Mouse (Mus musculus) embryonic facial prominence, embryonic 14.5 days (tissue): ENCODE data around the gene Cgrrf1. TPM values are rescaled to one million over a fixed set of nuclear protein-coding genes. Genes with fewer than 3 reads are reported as not detected.
A peak's percentile ranks its signal among the peaks of the same experiment; 100 is the strongest.

Experiments
- ATAC-seq: fragments of 200-750 bp; cut with Nextera tagmentation; 2 replicates; pipeline ENCODE4 v1.8.0; 2017; ENCODE audit warnings: low read depth, moderate number of reproducible peaks, moderate TSS enrichment
- DNase-seq: peaks from one replicate; pipeline ENCODE4 v3.0.0-alpha.2; 2015; ENCODE audit warnings: low spot score
- H3K27ac ChIP-seq: fragments of 300-500 bp; sonication (generic); replicated peaks from 2 replicates; pipeline ENCODE4 v1.5.1; 2014; ENCODE audit warnings: low read depth, mild to moderate bottlenecking, low read length, moderate library complexity
- H3K27me3 ChIP-seq: fragments of 300-500 bp; sonication (generic); replicated peaks from 2 replicates; pipeline ENCODE4 v1.6.1; 2014; ENCODE audit warnings: low read length; ENCODE audit not compliant: control insufficient read depth, insufficient read depth
- H3K36me3 ChIP-seq: fragments of 300-500 bp; sonication (generic); 2 replicates; pipeline ENCODE4 v1.6.1; 2014; ENCODE audit warnings: low read length, mixed read lengths; ENCODE audit not compliant: control insufficient read depth, insufficient read depth
- H3K4me1 ChIP-seq: fragments of 300-500 bp; sonication (generic); 2 replicates; pipeline ENCODE4 v1.6.1; 2014; ENCODE audit warnings: antibody characterized with exemption, low read length; ENCODE audit not compliant: control insufficient read depth, insufficient read depth
- H3K4me2 ChIP-seq: fragments of 300-500 bp; sonication (generic); 2 replicates; pipeline ENCODE4 v1.6.1; 2014; ENCODE audit warnings: low read depth, mild to moderate bottlenecking, low read length, moderate library complexity, mixed read lengths
- H3K4me3 ChIP-seq: fragments of 300-500 bp; sonication (generic); 2 replicates; pipeline ENCODE4 v1.5.1; 2014; ENCODE audit warnings: low read depth, mild to moderate bottlenecking, low read length
- H3K9ac ChIP-seq: fragments of 300-500 bp; sonication (generic); 2 replicates; pipeline ENCODE4 v1.6.1; 2014; ENCODE audit warnings: low read depth, mild to moderate bottlenecking, low read length, moderate library complexity, mixed read lengths
- H3K9me3 ChIP-seq: fragments of 300-500 bp; sonication (generic); 2 replicates; pipeline ENCODE4 v1.6.1; 2016; ENCODE audit warnings: low read length; ENCODE audit not compliant: control insufficient read depth
- WGBS: fragments of 180-500 bp; shearing (Covaris S2); extraction: QIAGEN DNeasy Blood & Tissue Kit; methylation state at CpG from one replicate; pipeline ENCODE4 v1.1.7; 2014; 5-methylcytosine and 5-hydroxymethylcytosine counted together
- polyA plus RNA-seq: library from polyadenylated mRNA; unstranded; fragments of >200 nt; fragmentation: Nextera tagmentation; extraction: Ambion mirVana; gene quantifications from 2 replicates; pipeline ENCODE4 v1.2.1, GENCODE M21; 2014

The Cgrrf1 gene
- polyA plus RNA-seq, 1 experiment from 2014 or later, result 28.7 TPM

DNA sequence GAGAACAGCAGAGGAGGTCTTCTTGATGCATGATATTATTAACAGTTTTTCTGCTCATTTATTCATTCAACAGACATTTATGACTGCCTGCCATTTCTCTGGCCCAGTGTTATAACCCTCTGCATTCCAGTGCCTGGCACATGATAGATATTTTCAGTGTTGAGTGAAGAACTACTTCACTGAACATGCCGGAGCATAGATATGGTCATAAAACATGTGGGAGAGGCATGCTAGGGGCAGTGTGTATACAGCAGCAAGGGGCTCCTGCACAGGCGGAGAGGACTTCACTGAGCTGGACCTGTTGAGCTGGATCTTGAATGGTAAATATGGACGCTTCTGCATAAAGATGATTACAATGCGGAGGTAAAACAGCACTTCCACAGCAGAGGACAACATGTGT, 57.2 kb downstream of the Cgrrf1 start:
- Histone ChIP-seq H3K36me3 (peaks cover 20% of the 10 kb centered on the region; the same call in 1 of the 2 replicates), H3K27ac (no peak overlapping the region), H3K9ac (no peak overlapping the region), H3K9me3 (no peaks in the 10 kb centered on the region), H3K4me1 (peaks cover 17% of the 10 kb centered on the region), H3K4me3 (no peak overlapping the region), H3K27me3 (no peaks in the 10 kb centered on the region), H3K4me2 (no peak overlapping the region)
- WGBS, result 82% methylated on average over 4 of the region's 4 CpGs
- DNase-seq (no peak), ATAC-seq (no peak)

DNA sequence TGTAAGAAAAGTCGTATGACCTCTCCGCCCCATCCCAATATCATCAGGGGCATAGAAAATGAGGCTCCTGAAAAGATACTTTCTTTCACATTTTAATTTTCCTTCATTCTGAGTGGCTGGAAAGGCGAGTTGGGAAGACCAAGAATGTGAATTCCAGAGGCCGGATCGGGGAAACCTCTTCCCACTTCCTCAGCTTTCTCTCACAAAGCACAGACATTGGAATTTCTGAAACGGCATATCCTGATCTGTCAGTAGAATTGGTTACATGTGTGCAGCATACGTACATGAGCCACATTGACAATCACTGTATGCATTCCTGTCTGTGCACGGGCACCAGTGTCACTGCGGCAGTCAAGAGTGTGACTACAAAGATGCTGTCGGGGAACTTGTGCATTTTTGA, 62.0 kb downstream of the Cgrrf1 start:
- DNase-seq (peak; percentile 56), ATAC-seq (no peak)
- peak overlapping the region; percentile 63; the same call in 1 of the 2 replicates for H3K27ac ChIP-seq
- no peak overlapping the region for H3K9ac ChIP-seq
- H3K9me3 ChIP-seq, result no peaks in the 10 kb centered on the region
- H3K4me2 ChIP-seq, result no peak overlapping the region
- H3K36me3 ChIP-seq, result peaks cover 16% of the 10 kb centered on the region; the same call in 1 of the 2 replicates
- 53% methylated on average over 10 of the region's 10 CpGs for WGBS
- H3K4me1 ChIP-seq, result peaks cover 15% of the 10 kb centered on the region
- no peak overlapping the region for H3K4me3 ChIP-seq
- H3K27me3 ChIP-seq, result no peaks in the 10 kb centered on the region

DNA sequence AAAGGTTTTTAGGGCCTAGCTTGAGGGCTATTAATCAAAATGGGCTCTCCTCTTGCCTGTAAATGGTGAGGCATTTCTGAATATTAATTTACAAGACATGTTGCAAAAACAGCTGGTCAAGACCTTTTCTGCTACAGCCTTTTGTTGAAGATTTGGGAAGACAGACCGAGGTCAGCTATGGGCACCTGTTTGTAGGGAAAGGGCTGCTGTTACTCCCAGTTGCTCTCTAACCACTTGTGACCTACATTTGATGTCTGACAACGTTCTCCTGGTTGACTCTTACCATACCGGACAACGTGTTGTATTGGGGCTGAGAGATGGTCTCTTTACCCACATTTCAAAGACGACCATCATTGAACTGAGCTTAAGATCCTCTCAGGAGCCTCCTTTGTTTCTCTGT, 66.0 kb downstream of the Cgrrf1 start:
- Histone ChIP-seq H3K27me3 (no peaks in the 10 kb centered on the region), H3K27ac (no peak overlapping the region), H3K9me3 (no peaks in the 10 kb centered on the region), H3K36me3 (no peaks in the 10 kb centered on the region), H3K4me2 (no peak overlapping the region), H3K4me3 (no peak overlapping the region), H3K9ac (no peak overlapping the region), H3K4me1 (peaks cover 21% of the 10 kb centered on the region)
- ATAC-seq (no peak), DNase-seq (no peak)
- WGBS, result 84% methylated on average over 5 of the region's 5 CpGs

DNA sequence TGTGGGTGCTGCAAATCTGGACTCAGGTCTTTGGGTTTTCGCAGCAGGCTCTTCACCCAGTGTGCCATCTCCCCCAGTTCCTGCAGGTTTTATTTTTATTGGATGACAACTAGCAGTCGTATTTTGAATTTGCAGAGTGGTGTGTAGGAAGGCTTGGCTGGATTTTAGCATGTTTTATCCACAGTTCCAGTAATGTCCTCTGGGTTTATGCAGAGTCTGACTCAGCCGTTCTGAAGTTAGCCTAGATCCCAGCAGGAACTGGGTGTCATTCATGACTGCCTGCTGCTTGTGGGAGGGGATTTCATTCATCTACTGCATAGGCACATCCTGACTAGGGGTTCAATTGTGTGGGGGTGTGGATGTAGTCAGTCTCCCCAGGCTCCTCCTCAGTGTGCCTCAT, 66.7 kb downstream of the Cgrrf1 start:
- no peak for ATAC-seq
- no peaks in the 10 kb centered on the region for H3K27me3 ChIP-seq
- H3K9ac ChIP-seq, result no peak overlapping the region
- H3K27ac ChIP-seq, result no peak overlapping the region
- H3K36me3 ChIP-seq, result no peaks in the 10 kb centered on the region
- H3K4me2 ChIP-seq, result no peak overlapping the region
- H3K4me1 ChIP-seq, result peaks cover 16% of the 10 kb centered on the region
- no peak overlapping the region for H3K4me3 ChIP-seq
- H3K9me3 ChIP-seq, result no peaks in the 10 kb centered on the region
- no peak for DNase-seq
- 64% methylated on average over 3 of the region's 3 CpGs for WGBS

DNA sequence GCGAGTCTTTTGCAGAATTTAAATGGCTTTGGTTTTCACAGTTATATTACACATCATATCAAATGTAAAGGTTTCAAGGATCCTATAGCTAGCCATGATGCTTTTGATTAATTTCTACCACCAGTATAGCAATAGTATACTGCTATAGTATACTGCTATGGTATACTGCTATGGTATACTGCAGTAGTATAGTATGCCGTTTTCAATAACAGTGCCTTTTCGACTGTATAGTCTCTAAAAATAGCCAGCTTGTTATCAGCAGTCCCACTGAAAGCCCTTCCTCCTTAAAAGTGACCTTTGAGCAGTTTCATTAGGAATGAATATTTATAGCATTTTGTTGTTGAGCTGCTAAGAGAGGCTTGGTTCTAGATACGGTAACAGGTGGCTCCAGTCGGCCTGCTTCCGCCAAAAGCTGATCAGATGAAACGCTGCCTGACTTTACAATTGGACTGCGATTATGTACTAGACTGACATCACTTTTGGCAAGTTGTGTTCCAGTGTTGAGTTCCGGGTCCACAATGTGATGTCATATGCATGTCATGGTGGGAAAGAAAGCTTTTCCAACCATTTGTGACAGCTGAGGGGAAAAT, 70.7 kb downstream of the Cgrrf1 start:
- ATAC-seq, result no peak
- no peak overlapping the region for H3K27ac ChIP-seq
- H3K9ac ChIP-seq, result no peak overlapping the region
- H3K9me3 ChIP-seq, result no peaks in the 10 kb centered on the region
- H3K4me3 ChIP-seq, result no peak overlapping the region
- no peaks in the 10 kb centered on the region for H3K27me3 ChIP-seq
- no peak for DNase-seq
- 0 out of 2 replicates have a peak, but pooled peaks cover 5% of the 10 kb centered on the region for H3K4me1 ChIP-seq
- H3K36me3 ChIP-seq, result no peaks in the 10 kb centered on the region
- 88% methylated on average over 9 of the region's 9 CpGs for WGBS
- H3K4me2 ChIP-seq, result no peak overlapping the region

Other genes with a start within 250 kb of the Cgrrf1 start
- 42.6 and 46.3 TPM in 2 replicates for gene Cdkn3, start 71.6 kb upstream of the Cgrrf1 start, polyA plus RNA-seq
- gene Cnih1, start 43.7 kb upstream of the Cgrrf1 start, polyA plus RNA-seq, result 214 and 219 TPM in 2 replicates
- 85.7 and 90.0 TPM in 2 replicates for gene Gmfb, start 9.9 kb upstream of the Cgrrf1 start, polyA plus RNA-seq
- gene Samd4, start 50.7 kb downstream of the Cgrrf1 start, polyA plus RNA-seq, result 8.2 and 9.6 TPM in 2 replicates